ENCODE assay signal across 12 mouse cellular contexts in the genomic region with DNA sequence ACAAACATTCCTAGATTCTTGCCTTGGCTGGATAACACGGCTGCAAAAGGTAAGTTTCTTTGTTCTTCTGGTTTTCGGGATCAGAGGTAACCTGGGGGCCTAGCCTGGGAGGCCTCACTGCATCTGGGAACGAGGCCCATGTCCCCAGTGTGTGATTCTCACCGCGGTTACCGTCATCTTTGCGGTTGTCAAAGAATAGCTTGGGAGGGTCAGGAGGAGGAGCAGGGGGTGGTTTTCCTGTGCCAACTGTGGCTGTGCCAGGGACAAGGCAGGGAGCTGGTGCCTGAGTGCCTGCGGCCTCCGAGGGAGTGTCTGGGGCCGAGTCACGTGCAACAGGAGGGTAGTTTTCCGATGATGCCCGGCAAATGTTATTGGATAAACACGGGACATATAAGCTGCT.
DNase-seq lines count a peak whose midpoint lies in the region; ATAC-seq and TF ChIP-seq lines count a peak whose summit lies in the region.
"Had no signal": no experiment of that assay in that cellular context is flagged by ENCODE, and none has a peak within 500 bp of the region (broad histone marks: within the 10 kb centered on the region; RNA-seq: fewer than 3 reads in every experiment).

No protein-coding gene starts in this region.

- no peak overlapping the region for H3K4me2 ChIP-seq in midbrain, postnatal 0 days (ENCODE audit: low read depth, low read length, poor library complexity, severe bottlenecking)
- H3K4me2 ChIP-seq in midbrain, embryonic 15.5 days = no peak overlapping the region
- H3K4me2 ChIP-seq in heart, embryonic 16.5 days (ENCODE audit: low read depth, low read length) = peak overlapping the region; percentile 50
- H3K4me2 ChIP-seq: liver, embryonic 15.5 days had no signal

- no peak for TF ChIP-seq CTCF in midbrain, postnatal 0 days (IDR thresholded peaks at IDR 0.05)

- no peaks in the 10 kb centered on the region for H3K27me3 ChIP-seq in midbrain, postnatal 0 days (ENCODE audit: insufficient read depth, low read length)
- H3K27me3 ChIP-seq in midbrain, embryonic 15.5 days (replicated peaks) = no peaks in the 10 kb centered on the region
- no peaks in the 10 kb centered on the region for H3K27me3 ChIP-seq in heart, embryonic 16.5 days (ENCODE audit: control insufficient read depth, insufficient read depth, low read length)
- H3K27me3 ChIP-seq: liver, embryonic 15.5 days; Patski had no signal

- H3K36me3 ChIP-seq in midbrain, postnatal 0 days (ENCODE audit: insufficient read depth, low read length) = peaks cover 6% of the 10 kb centered on the region; the same call in 1 of the 2 replicates
- 0 out of 2 replicates have a peak, but pooled peaks cover 8% of the 10 kb centered on the region for H3K36me3 ChIP-seq in midbrain, embryonic 15.5 days (replicated peaks)
- peaks cover 19% of the 10 kb centered on the region; the same call in 1 of the 2 replicates for H3K36me3 ChIP-seq in heart, embryonic 16.5 days (ENCODE audit: control insufficient read depth, insufficient read depth)

- no peak overlapping the region for H3K9ac ChIP-seq in midbrain, postnatal 0 days (replicated peaks; ENCODE audit: low read length, poor library complexity, severe bottlenecking)
- no peak overlapping the region for H3K9ac ChIP-seq in midbrain, embryonic 15.5 days
- peak overlapping the region; percentile 67 for H3K9ac ChIP-seq in heart, embryonic 16.5 days (ENCODE audit: low read length)
- H3K9ac ChIP-seq: liver, embryonic 15.5 days had no signal

- no peak for ATAC-seq in midbrain, postnatal 0 days (ENCODE audit: low FRiP score)
- ATAC-seq in midbrain, embryonic 15.5 days (replicated peaks) = no peak
- ATAC-seq in heart, embryonic 16.5 days (replicated peaks; ENCODE audit: extremely low read depth, insufficient read depth, low FRiP score) = peak; percentile 47
- ATAC-seq: Patski had no signal

- WGBS in midbrain, postnatal 0 days = 72% methylated on average over 14 of the region's 14 CpGs
- WGBS in midbrain, embryonic 15.5 days = 78% methylated on average over 14 of the region's 14 CpGs
- 58% methylated on average over 14 of the region's 14 CpGs for WGBS in heart, embryonic 16.5 days

- no peak overlapping the region for H3K4me3 ChIP-seq in midbrain, postnatal 0 days (ENCODE audit: low read depth, low read length)
- no peak overlapping the region for H3K4me3 ChIP-seq in midbrain, embryonic 15.5 days
- H3K4me3 ChIP-seq in heart, embryonic 16.5 days (ENCODE audit: low read length) = peak overlapping the region; percentile 35
- H3K4me3 ChIP-seq: liver, embryonic 15.5 days had no signal

- no peaks in the 10 kb centered on the region for H3K9me3 ChIP-seq in midbrain, postnatal 0 days (ENCODE audit: low read length)
- H3K9me3 ChIP-seq in midbrain, embryonic 15.5 days = no peaks in the 10 kb centered on the region
- H3K9me3 ChIP-seq in heart, embryonic 16.5 days (replicated peaks; ENCODE audit: control insufficient read depth, low read length) = no peaks in the 10 kb centered on the region
- H3K9me3 ChIP-seq: liver, embryonic 15.5 days had no signal

- peak; percentile 50 to 57 for DNase-seq in cerebellum, postnatal 25 days
- no peak for DNase-seq in cerebellum, adult 11-12 months
- peak; percentile 47 for DNase-seq in midbrain, postnatal 0 days (ENCODE audit: low spot score)
- no peak for DNase-seq in lung, adult 18-20 months
- DNase-seq in natural killer cell, adult 2 months (ENCODE audit: low spot score in 2 of 2) = no peak
- DNase-seq in frontal cortex, adult 2 months (ENCODE audit: extremely low spot score in 1 of 2, low spot score in 1 of 2) = no peak
- DNase-seq: adrenal gland, postnatal 10 days; kidney, postnatal 36 days had no signal

- H3K27ac ChIP-seq in midbrain, postnatal 0 days (ENCODE audit: low read depth, low read length) = no peak overlapping the region
- H3K27ac ChIP-seq in midbrain, embryonic 15.5 days = no peak overlapping the region
- H3K27ac ChIP-seq in heart, embryonic 16.5 days (ENCODE audit: low read length) = peak overlapping the region; percentile 82
- H3K27ac ChIP-seq: liver, embryonic 15.5 days had no signal

- H3K4me1 ChIP-seq in midbrain, postnatal 0 days (ENCODE audit: insufficient read depth, low read length) = no peaks in the 10 kb centered on the region
- 0 out of 2 replicates have a peak, but pooled peaks cover 1% of the 10 kb centered on the region for H3K4me1 ChIP-seq in midbrain, embryonic 15.5 days
- H3K4me1 ChIP-seq in heart, embryonic 16.5 days (ENCODE audit: control insufficient read depth, insufficient read depth, low read length) = peaks cover 57% of the 10 kb centered on the region
- H3K4me1 ChIP-seq: liver, embryonic 15.5 days had no signal

Comparison
In these comparisons a context has a peak if more than half of its experiments do, and no peak if none do; other contexts are left out.
1. DNase-seq: peak in cerebellum, postnatal 25 days (2 of 2) and midbrain, postnatal 0 days (single experiment); none in cerebellum, adult 11-12 months (single experiment), lung, adult 18-20 months (0 of 2), natural killer cell, adult 2 months (0 of 2) and frontal cortex, adult 2 months (0 of 2).